Mouse (Mus musculus) adrenal gland, adult 18-20 months (tissue): ENCODE results near the gene Prnp. TPM values are rescaled to one million over a fixed set of nuclear protein-coding genes. Genes with fewer than 3 reads are reported as not detected.

Source experiments
- DNase-seq, 2 experiments: peaks; one replicate each; pipeline ENCODE4 v3.0.0; 2021 to 2022; ENCODE audit warnings: low spot score in 2 of 2
- long read RNA-seq, 2 experiments: library from polyadenylated mRNA; stranded (forward); transcript quantifications; one replicate each; pipeline ENCODE4 v2.0.0; 2021
- total RNA-seq, 2 experiments: library from RNA; stranded (reverse); gene quantifications; 1 replicate in 1 of 2; 2 replicates in 1 of 2; pipeline ENCODE4 v1.2.3; 2021

The Prnp gene
- 100 to 1,000 TPM in 1 of 2 experiments, 10 to 100 TPM in 1; 99.2 to 163 TPM for total RNA-seq
- long read RNA-seq, experiment 1, transcript Prnp-201 (3 exons, 2,184 nt) = major isoform, 140 of 162 reads
- long read RNA-seq, experiment 1, partial matches to known transcripts = 16 of 162 reads
- long read RNA-seq, experiment 1, other reads (novel, unspliced or antisense) = 6 of 162 reads
- long read RNA-seq, experiment 2, transcript Prnp-201 (3 exons, 2,184 nt) = major isoform, 184 of 258 reads
- long read RNA-seq, experiment 2, partial matches to known transcripts = 65 of 258 reads
- long read RNA-seq, experiment 2, other reads (novel, unspliced or antisense) = 9 of 258 reads

GRCm38 (mm10) chr2:131909683-131910572 lies at the start of gene Prnp, which contains the start of gene Prn:
Gene Prnp (plus strand): TSS chr2:131909928.
Gene Prn (plus strand): TSS chr2:131909957.
- peak; percentile 92 to 93 for DNase-seq

GRCm38 (mm10) chr2:131862617-131863275 lies 47.0 kb upstream of the Prnp start:
- DNase-seq = no peak

- DNase-seq = no peak
These were observed 46.3 kb upstream of the Prnp start for GRCm38 (mm10) chr2:131863472-131863871.

GRCm38 (mm10) chr2:131864262-131864796 lies 45.4 kb upstream of the Prnp start:
- no peak for DNase-seq

- no peak for DNase-seq
These were observed 43.1 kb upstream of the Prnp start for GRCm38 (mm10) chr2:131866676-131867075.

GRCm38 (mm10) chr2:131868983-131869382 lies 40.7 kb upstream of the Prnp start:
- DNase-seq = no peak

GRCm38 (mm10) chr2:131873376-131873775 lies 36.4 kb upstream of the Prnp start:
- no peak for DNase-seq

- no peak for DNase-seq
These were observed 33.0 kb upstream of the Prnp start for GRCm38 (mm10) chr2:131876551-131877265.

GRCm38 (mm10) chr2:131881766-131882165 lies 28.0 kb upstream of the Prnp start:
- no peak for DNase-seq

GRCm38 (mm10) chr2:131883136-131883535 lies 26.6 kb upstream of the Prnp start:
- DNase-seq = no peak

- DNase-seq = no peak
These were observed 23.1 kb upstream of the Prnp start for GRCm38 (mm10) chr2:131886503-131887160.

GRCm38 (mm10) chr2:131888233-131888632 lies 21.5 kb upstream of the Prnp start:
- DNase-seq = no peak

- no peak for DNase-seq
These were observed 17.2 kb upstream of the Prnp start for GRCm38 (mm10) chr2:131892534-131892933.

GRCm38 (mm10) chr2:131895106-131895505 lies 14.6 kb upstream of the Prnp start:
- DNase-seq = no peak

GRCm38 (mm10) chr2:131896011-131896410 lies 13.7 kb upstream of the Prnp start:
- DNase-seq = no peak

GRCm38 (mm10) chr2:131897336-131898109 lies 12.2 kb upstream of the Prnp start:
- DNase-seq = no peak

- DNase-seq = no peak
These were observed 7.3 kb upstream of the Prnp start for GRCm38 (mm10) chr2:131902423-131902822.

- DNase-seq = no peak
These were observed 6.9 kb upstream of the Prnp start for GRCm38 (mm10) chr2:131902867-131903266.

- no peak for DNase-seq
These were observed 4.7 kb upstream of the Prnp start for GRCm38 (mm10) chr2:131905025-131905424.
